In genomic region chr13:53956167-53956566, GRCm38 (mm10) we compare ENCODE assay signal across 18 mouse cellular contexts.
A peak's percentile ranks its signal among the peaks of the same experiment; 100 is the strongest.
DNase-seq lines count a peak whose midpoint lies in the region; ATAC-seq and TF ChIP-seq lines count a peak whose summit lies in the region.
"Had no signal": no experiment of that assay in that cellular context is flagged by ENCODE, and none has a peak within 500 bp of the region (broad histone marks: within the 10 kb centered on the region; RNA-seq: fewer than 3 reads in every experiment).

No protein-coding gene starts in this region.

- no peak for TF ChIP-seq CTCF in heart, adult 2 months (IDR thresholded peaks at IDR 0.05)

- no peak for ATAC-seq in neural tube, embryonic 15.5 days (ENCODE audit: low FRiP score)
- ATAC-seq: hindbrain, embryonic 16.5 days had no signal

- intact Hi-C loops in left cerebral cortex, postnatal 36 days (cut with DNase I), result no loop called here
- intact Hi-C loops in heart, adult 2 months (cut with DNase I), result no loop called here

- H3K36me3 ChIP-seq in heart, embryonic 10.5 days, result no peaks in the 10 kb centered on the region
- no peaks in the 10 kb centered on the region for H3K36me3 ChIP-seq in neural tube, embryonic 15.5 days
- no peaks in the 10 kb centered on the region for H3K36me3 ChIP-seq in heart, adult 2 months (ENCODE audit: control insufficient read depth, insufficient read depth, low read length)
- H3K36me3 ChIP-seq: forebrain, embryonic 12.5 days; limb, embryonic 10.5 days; stomach, embryonic 15.5 days had no signal

- whole genome bisulfite sequencing in heart, embryonic 10.5 days, result 86% methylated on average over 15 of the region's 15 CpGs
- 93% methylated on average over 15 of the region's 15 CpGs for WGBS in neural tube, embryonic 15.5 days
- WGBS in heart, adult 2 months, result 82% methylated on average over 15 of the region's 15 CpGs

- peak; percentile 64 for DNase-seq in heart, embryonic 10.5 days (ENCODE audit: low spot score)
- DNase-seq in heart, adult 11 months, result no peak
- peak; percentile 52 to 68 for DNase-seq in layer of hippocampus, postnatal 10 days (ENCODE audit: low spot score in 2 of 2)
- peak; percentile 83 to 84 for DNase-seq in left cerebral cortex, postnatal 36 days (ENCODE audit: low spot score in 2 of 2)
- no peak for DNase-seq in gastrocnemius, postnatal 25 days
- no peak for DNase-seq in heart, adult 2 months
- no peak for DNase-seq in heart, adult 9 months (ENCODE audit: low spot score in 2 of 2)
- DNase-seq: cerebellum, adult 9-11 months; heart, postnatal 10 days; kidney, adult 2 months; lung, postnatal 10 days; thymus, postnatal 36 days had no signal

- no peak overlapping the region for H3K9ac ChIP-seq in neural tube, embryonic 15.5 days (replicated peaks)
- H3K9ac ChIP-seq in heart, adult 2 months (ENCODE audit: low read depth, low read length), result no peak overlapping the region
- H3K9ac ChIP-seq: forebrain, embryonic 12.5 days; liver, embryonic 14.5 days; stomach, embryonic 15.5 days had no signal

- H3K9me3 ChIP-seq in heart, embryonic 10.5 days, result no peaks in the 10 kb centered on the region
- no peaks in the 10 kb centered on the region for H3K9me3 ChIP-seq in neural tube, embryonic 15.5 days (replicated peaks)
- H3K9me3 ChIP-seq: forebrain, embryonic 12.5 days; limb, embryonic 10.5 days; stomach, embryonic 15.5 days had no signal

- H3K79me2 ChIP-seq in heart, adult 2 months (replicated peaks; ENCODE audit: control insufficient read depth, insufficient read depth, low read length), result no peaks in the 10 kb centered on the region

- no peaks in the 10 kb centered on the region for H3K27me3 ChIP-seq in heart, embryonic 10.5 days (ENCODE audit: insufficient read depth, poor library complexity, severe bottlenecking)
- no peaks in the 10 kb centered on the region for H3K27me3 ChIP-seq in neural tube, embryonic 15.5 days (replicated peaks)
- no peaks in the 10 kb centered on the region for H3K27me3 ChIP-seq in heart, adult 2 months (ENCODE audit: control insufficient read depth, insufficient read depth, low read length)
- H3K27me3 ChIP-seq: forebrain, embryonic 12.5 days; stomach, embryonic 15.5 days had no signal

- H3K27ac ChIP-seq in heart, embryonic 10.5 days, result no peak overlapping the region
- H3K27ac ChIP-seq in neural tube, embryonic 15.5 days (replicated peaks), result no peak overlapping the region
- H3K27ac ChIP-seq in heart, adult 2 months, result no peak overlapping the region
- H3K27ac ChIP-seq: forebrain, embryonic 12.5 days; limb, embryonic 10.5 days; liver, embryonic 14.5 days; stomach, embryonic 15.5 days had no signal

- no peaks in the 10 kb centered on the region for H3K4me1 ChIP-seq in heart, embryonic 10.5 days
- H3K4me1 ChIP-seq in neural tube, embryonic 15.5 days, result no peaks in the 10 kb centered on the region
- H3K4me1 ChIP-seq in heart, adult 2 months (ENCODE audit: control insufficient read depth, insufficient read depth, low read length), result no peaks in the 10 kb centered on the region
- H3K4me1 ChIP-seq: forebrain, embryonic 12.5 days; limb, embryonic 10.5 days; stomach, embryonic 15.5 days had no signal

- no peak for TF ChIP-seq EP300 in heart, adult 2 months (IDR thresholded peaks at IDR 0.05; ENCODE audit: insufficient read depth, low read depth, low read length)

- H3K4me2 ChIP-seq in neural tube, embryonic 15.5 days, result no peak overlapping the region
- H3K4me2 ChIP-seq: forebrain, embryonic 12.5 days; stomach, embryonic 15.5 days had no signal

- TF ChIP-seq POLR2A in heart, adult 2 months (IDR thresholded peaks at IDR 0.05; ENCODE audit: insufficient read depth, low read depth, low read length), result no peak

- H3K4me3 ChIP-seq in heart, embryonic 10.5 days, result no peak overlapping the region
- H3K4me3 ChIP-seq in neural tube, embryonic 15.5 days (replicated peaks), result no peak overlapping the region
- H3K4me3 ChIP-seq in heart, adult 2 months, result no peak overlapping the region
- H3K4me3 ChIP-seq: forebrain, embryonic 12.5 days; limb, embryonic 10.5 days; stomach, embryonic 15.5 days had no signal

Comparison
In these comparisons a context has a peak if more than half of its experiments do, and no peak if none do; other contexts are left out.
1. DNase-seq: peak in heart, embryonic 10.5 days (single experiment), layer of hippocampus, postnatal 10 days (2 of 2) and left cerebral cortex, postnatal 36 days (2 of 2); none in heart, adult 11 months (single experiment), gastrocnemius, postnatal 25 days (single experiment), heart, adult 2 months (0 of 2) and heart, adult 9 months (0 of 2).